Mouse (Mus musculus) bone marrow, adult 2 months (tissue): Measurements from ENCODE around the gene Olfr1002.

Source experiments
- CTCF ChIP-seq: fragments of 200-500 bp; IDR thresholded peaks from 2 replicates; pipeline ENCODE4 v1.5.1; 2011; ENCODE audit warnings: low read length, control low read depth; ENCODE audit not compliant: control insufficient read depth, insufficient read depth
- POLR2A ChIP-seq: fragments of 200-500 bp; IDR thresholded peaks from 2 replicates; pipeline ENCODE4 v1.6.1; 2011; ENCODE audit warnings: low read depth, mild to moderate bottlenecking, control low read depth, low read length, borderline replicate concordance; ENCODE audit not compliant: control insufficient read depth

GRCm38 (mm10) chr2:85611803-85612202 is 38.7 kb downstream of the Olfr1002 start, which contains the start of gene Olfr1000:
- TF ChIP-seq POLR2A (no peak), CTCF (no peak)
